Mouse (Mus musculus) ovary, adult 2 months (tissue): ENCODE data around the gene Gtf2a1l. TPM values are rescaled to one million over a fixed set of nuclear protein-coding genes. Genes with fewer than 3 reads are reported as not detected.

ENCODE experiments used
- polyA plus RNA-seq: library from polyadenylated mRNA; depleted of rRNA; stranded (reverse); fragments of >200 nt; gene quantifications from 2 replicates; pipeline ENCODE4 v1.2.3, GENCODE M21; 2012; rRNA removed

The Gtf2a1l gene
- polyA plus RNA-seq, result 1.3 and 2.2 TPM in 2 replicates

GRCm38 (mm10) chr17:88668452-88668851 is at the start of gene Gtf2a1l:
Gene Gtf2a1l (plus strand): TSS chr17:88668660.

Other genes with a start within 250 kb of the Gtf2a1l start
- 5.5 and 6.2 TPM in 2 replicates for gene Foxn2, start 227.9 kb upstream of the Gtf2a1l start, polyA plus RNA-seq
- gene Ppp1r21, start 138.5 kb upstream of the Gtf2a1l start, polyA plus RNA-seq, result 27.2 and 27.9 TPM in 2 replicates
- gene Ston1, start 71.0 kb upstream of the Gtf2a1l start, polyA plus RNA-seq, result 13.5 and 27.2 TPM in 2 replicates
- gene Lhcgr, start 123.3 kb downstream of the Gtf2a1l start, polyA plus RNA-seq, result 97.7 and 276 TPM in 2 replicates